Mouse (Mus musculus) olfactory bulb, adult 2 months (tissue): ENCODE data around the gene Caskin1. TPM values are rescaled to one million over a fixed set of nuclear protein-coding genes. Genes with fewer than 3 reads are reported as not detected.

Experiments
- H3K27ac ChIP-seq: fragments of 200-500 bp; 2 replicates; pipeline ENCODE4 v1.5.1; 2012; ENCODE audit warnings: low read depth, low read length; ENCODE audit not compliant: insufficient read depth
- H3K4me1 ChIP-seq: fragments of 200-500 bp; 2 replicates; pipeline ENCODE4 v1.6.1; 2012; ENCODE audit warnings: low read length; ENCODE audit not compliant: control insufficient read depth, insufficient read depth
- H3K4me3 ChIP-seq: fragments of 200-500 bp; 2 replicates; pipeline ENCODE4 v1.5.1; 2012; ENCODE audit warnings: mild to moderate bottlenecking, low read depth, low read length, moderate library complexity; ENCODE audit not compliant: insufficient read depth
- CTCF ChIP-seq: fragments of 200-500 bp; IDR thresholded peaks from 2 replicates; pipeline ENCODE4 v1.5.1; 2012; ENCODE audit warnings: low read depth, mild to moderate bottlenecking, low read length, moderate library complexity; ENCODE audit not compliant: insufficient read depth
- POLR2A ChIP-seq: fragments of 200-500 bp; IDR thresholded peaks from 2 replicates; pipeline ENCODE4 v1.6.1; 2012; ENCODE audit warnings: mild to moderate bottlenecking, low read depth, low read length, moderate library complexity; ENCODE audit not compliant: insufficient read depth
- WGBS: fragments of 180-500 bp; shearing (Covaris S2); methylation state at CpG from one replicate; pipeline ENCODE4 v1.1.7; 2018; 5-methylcytosine and 5-hydroxymethylcytosine counted together
- polyA plus RNA-seq: library from polyadenylated mRNA; stranded (reverse); fragments of >200 nt; gene quantifications from 2 replicates; pipeline ENCODE4 v1.2.4, GENCODE M21; 2012; ENCODE audit warnings: low replicate concordance; ENCODE audit not compliant: missing spikeins, insufficient read depth, insufficient read length

The Caskin1 gene
- polyA plus RNA-seq, 1 experiment = not detected

DNA sequence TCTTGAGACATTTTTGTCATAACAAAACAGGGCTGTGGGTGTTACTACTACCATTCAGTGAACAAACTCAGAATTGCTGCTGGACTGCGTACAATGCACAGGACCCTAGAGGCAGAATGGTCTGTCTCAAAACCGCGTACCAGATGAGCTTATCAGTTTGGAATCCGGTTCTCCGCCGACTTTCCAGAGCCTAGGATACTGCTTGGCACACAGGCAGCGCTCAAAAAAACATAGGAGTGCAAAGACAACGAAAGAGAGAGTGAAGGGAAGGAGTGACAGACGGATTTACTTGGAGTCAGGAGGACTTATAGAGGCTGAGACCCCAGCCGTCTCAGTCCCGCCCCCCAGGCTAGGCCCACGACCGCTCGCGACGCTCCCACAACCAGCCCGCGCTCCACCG is 38.9 kb downstream of the Caskin1 start:
- 0% methylated on average over 15 of the region's 19 CpGs for WGBS
- peak overlapping the region; percentile 79 for H3K4me3 ChIP-seq
- no peak for TF ChIP-seq CTCF
- no peak for TF ChIP-seq POLR2A
- peaks cover 14% of the 10 kb centered on the region for H3K4me1 ChIP-seq
- no peak overlapping the region for H3K27ac ChIP-seq

DNA sequence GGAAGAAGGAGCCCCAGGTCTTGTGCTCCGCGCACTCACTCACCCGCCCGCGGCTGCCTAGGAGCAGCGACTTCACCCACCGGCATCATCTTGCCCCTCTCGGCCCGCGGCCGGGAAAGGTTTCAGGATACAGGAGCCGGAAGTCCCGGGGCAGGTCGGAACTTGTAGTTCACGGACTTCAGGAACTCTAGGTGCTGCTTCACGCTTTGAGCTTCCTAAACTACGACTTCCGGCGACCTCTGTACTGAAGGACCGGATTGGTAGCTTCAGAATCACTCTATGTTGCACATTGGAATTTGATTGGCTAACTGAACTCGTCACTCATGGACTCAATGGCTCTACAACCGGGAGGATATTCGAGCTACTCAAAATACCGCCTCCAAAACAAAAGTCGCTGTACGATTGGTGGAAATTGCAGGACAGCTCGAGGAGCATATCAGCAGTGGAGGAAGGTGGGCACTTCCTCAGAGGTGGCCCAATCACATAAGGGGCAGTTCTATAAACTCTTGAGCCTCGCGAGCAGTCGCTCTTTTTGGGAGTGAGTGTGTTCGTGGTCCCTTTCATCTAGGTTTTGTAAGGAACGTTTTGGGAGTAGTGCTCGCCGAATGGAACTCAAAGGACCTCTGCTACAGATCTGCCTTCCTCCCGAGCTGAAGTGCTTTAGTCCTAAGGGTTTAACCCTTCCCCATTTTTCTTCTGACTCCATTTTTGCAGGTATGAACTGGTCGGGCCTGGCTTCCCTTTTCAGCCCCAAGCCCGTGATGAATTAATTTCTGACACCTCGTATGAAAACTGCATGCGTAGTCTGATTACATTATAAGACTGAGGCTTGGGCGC is 39.5 kb downstream of the Caskin1 start, which contains the start of gene Traf7:
Gene Traf7 (minus strand): TSS at position 216 of the 837 bp plus-strand sequence.
- 1% methylated on average over 40 of the region's 40 CpGs for WGBS
- Histone ChIP-seq H3K27ac (peak within 1 kb of the TSS; percentile 67), H3K4me1 (peaks cover 16% of the 10 kb centered on the region), H3K4me3 (peak within 1 kb of the TSS; percentile 79)
- TF ChIP-seq POLR2A (peak; percentile 67), CTCF (no peak)

DNA sequence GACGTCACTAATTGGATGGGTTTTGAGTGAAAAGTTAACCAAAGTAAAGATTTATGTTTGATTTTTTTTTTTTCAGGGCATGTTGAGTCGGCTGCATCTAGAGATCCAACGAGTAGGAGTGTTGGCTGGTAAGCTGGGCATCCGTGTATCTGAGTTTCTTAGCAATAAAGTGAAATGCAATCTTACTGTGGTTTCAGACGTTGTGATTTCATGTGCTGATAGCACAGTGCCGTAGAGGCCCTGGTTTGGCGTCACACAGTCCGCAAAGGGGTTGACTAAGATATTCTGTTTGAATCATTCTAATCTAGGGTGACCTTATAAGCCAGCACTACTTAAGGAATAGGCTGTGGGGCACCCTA is 40.1 kb downstream of the Caskin1 start:
- TF ChIP-seq CTCF = no peak
- no peak for TF ChIP-seq POLR2A

DNA sequence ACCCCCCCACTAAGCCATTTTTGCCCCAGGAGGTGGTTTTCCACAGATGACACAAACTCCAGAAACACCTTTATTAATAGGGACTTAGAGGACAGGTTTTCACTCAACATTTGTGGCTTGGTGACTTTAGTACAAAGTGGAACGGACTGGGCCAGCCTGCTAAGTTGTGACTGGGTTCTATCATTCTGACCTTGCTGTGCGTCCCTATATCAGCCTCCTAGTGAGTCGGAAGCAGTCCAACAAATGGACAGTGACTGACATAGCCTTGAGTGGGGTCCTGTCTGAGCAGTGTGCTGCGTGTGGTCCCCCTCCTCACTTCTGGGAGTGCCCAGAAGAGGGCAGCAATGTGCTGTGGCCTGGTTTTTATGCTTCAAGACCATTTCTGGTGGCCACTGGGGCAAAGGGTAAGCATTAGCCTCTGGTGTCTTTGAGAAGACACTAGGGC is 40.6 kb downstream of the Caskin1 start:
- Histone ChIP-seq H3K27ac (no peak overlapping the region), H3K4me1 (peaks cover 24% of the 10 kb centered on the region), H3K4me3 (peak overlapping the region; percentile 31)
- TF ChIP-seq POLR2A = no peak
- TF ChIP-seq CTCF = peak; percentile 60
- 2% methylated on average over 4 of the region's 4 CpGs for WGBS

More for the DNA sequence above, 40.1 kb downstream of the Caskin1 start:
- under 1% methylated on average over 8 of the region's 8 CpGs for WGBS
- peak overlapping the region; percentile 51 for H3K4me3 ChIP-seq
- peak overlapping the region; percentile 67 for H3K27ac ChIP-seq
- H3K4me1 ChIP-seq = peaks cover 22% of the 10 kb centered on the region

DNA sequence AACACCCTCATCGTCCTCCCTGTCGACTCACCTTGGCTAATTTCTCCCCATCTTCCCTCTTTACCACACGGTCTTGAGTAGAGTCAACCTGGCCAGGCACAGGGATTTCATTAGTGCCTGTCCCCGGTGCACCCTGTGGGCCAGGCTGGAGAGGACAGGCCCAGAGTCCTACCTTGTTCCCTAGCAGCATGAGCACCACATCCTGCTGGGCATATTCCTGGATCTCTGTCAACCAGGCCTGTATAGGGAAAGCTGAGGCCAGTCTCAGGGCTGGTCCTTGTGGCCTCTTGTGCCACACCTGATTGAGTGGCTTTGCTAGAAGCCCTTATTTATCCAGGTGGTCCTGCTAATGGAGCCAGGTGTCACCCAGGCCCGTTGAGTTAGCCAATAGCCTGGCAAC is 41.5 kb downstream of the Caskin1 start:
- WGBS = 32% methylated on average over 5 of the region's 5 CpGs
- H3K4me1 ChIP-seq = peaks cover 24% of the 10 kb centered on the region
- H3K4me3 ChIP-seq = no peak overlapping the region
- TF ChIP-seq CTCF (no peak), POLR2A (no peak)
- H3K27ac ChIP-seq = no peak overlapping the region

DNA sequence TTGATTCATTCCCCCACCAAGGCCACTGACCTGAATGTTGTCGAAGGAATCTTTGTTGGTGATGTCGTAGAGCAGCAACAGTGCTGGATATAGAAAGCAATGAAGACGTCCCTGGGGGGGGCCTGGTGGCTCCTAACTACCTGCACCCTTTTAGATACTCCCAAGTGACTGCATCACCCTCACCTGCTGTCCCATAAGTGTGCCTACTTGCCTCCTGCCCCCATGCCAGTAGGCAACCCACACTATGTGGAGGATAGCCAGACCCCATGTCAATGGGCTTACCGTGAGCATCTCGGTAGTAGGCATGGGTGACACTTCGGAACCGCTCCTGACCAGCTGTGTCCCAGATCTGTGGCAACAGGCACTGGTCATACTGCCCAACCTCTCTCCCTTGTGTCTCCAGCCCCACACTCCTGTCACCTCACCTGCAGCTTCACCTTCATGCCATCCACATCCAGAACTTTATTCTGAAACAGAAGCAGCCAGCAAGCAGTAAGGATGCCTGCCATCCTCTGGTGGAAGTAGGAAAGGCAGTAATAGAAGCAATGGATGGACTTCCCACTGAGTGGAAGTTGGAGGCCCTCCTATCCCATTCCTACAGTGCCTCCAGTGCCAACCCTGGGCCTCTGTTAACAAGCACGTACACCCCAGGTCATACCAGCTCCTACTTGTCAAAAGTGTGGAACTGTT is 42.1 kb downstream of the Caskin1 start:
- 37% methylated on average over 8 of the region's 8 CpGs for WGBS
- no peak for TF ChIP-seq CTCF
- TF ChIP-seq POLR2A = no peak
- H3K4me1 ChIP-seq = peaks cover 30% of the 10 kb centered on the region
- H3K4me3 ChIP-seq = no peak overlapping the region
- H3K27ac ChIP-seq = no peak overlapping the region

DNA sequence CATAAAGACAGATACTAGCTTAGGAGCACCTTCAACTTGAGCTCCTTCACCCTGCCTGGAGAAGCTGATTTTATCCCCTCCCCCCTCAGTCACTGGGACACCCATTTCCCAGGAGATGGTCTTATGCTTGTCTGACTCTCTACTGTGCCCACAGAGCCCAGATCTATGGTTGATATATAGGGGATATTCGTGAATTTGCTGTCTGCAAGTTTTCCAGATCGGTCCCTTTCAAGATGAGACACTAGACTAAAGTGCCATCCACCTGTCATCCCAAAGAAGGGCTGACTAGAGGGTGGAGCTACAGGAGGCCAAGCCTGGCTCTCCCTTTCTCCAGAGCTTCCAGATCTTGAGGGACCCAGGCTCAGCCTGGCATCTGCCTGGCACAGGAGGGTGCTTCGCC is 42.7 kb downstream of the Caskin1 start:
- TF ChIP-seq CTCF = no peak
- no peak for TF ChIP-seq POLR2A
- Histone ChIP-seq H3K4me3 (no peak overlapping the region), H3K27ac (no peak overlapping the region), H3K4me1 (peaks cover 34% of the 10 kb centered on the region)
- WGBS = 76% methylated on average over 3 of the region's 3 CpGs

DNA sequence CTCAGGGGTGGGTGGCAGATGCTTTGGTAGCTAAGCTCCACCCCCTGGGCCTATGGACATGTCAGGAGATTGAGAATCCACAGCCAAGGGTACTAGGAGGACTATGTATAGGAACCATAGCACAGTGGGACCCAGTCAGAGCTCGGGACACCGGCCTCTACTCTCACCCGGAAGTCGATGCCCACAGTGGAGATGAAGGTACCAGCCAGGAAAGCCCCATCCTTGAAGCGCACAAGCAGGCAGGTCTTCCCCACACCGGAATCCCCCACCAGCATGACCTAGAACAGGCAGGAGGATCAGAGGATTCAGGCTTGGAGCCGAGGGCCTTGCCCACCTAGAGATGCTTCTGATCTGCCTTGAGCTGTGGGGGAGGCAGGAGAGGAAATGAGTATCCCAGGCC is 43.6 kb downstream of the Caskin1 start:
- peaks cover 38% of the 10 kb centered on the region for H3K4me1 ChIP-seq
- 80% methylated on average over 7 of the region's 7 CpGs for WGBS
- H3K4me3 ChIP-seq = no peak overlapping the region
- TF ChIP-seq CTCF (no peak), POLR2A (no peak)
- no peak overlapping the region for H3K27ac ChIP-seq

- H3K27ac ChIP-seq = no peak overlapping the region
- H3K4me3 ChIP-seq = peak overlapping the region; percentile 26
- WGBS = 15% methylated on average over 53 of the region's 53 CpGs
- H3K4me1 ChIP-seq = peaks cover 45% of the 10 kb centered on the region
- no peak for TF ChIP-seq POLR2A
- TF ChIP-seq CTCF = no peak
Measured at GRCm38 (mm10) chr17:24533099-24533992, 44.9 kb downstream of the Caskin1 start.
